In genomic region chr5:46149851-46150615, GRCm38 (mm10) we compare ENCODE assay signal across 13 mouse cellular contexts.
A peak's percentile ranks its signal among the peaks of the same experiment; 100 is the strongest.
DNase-seq lines count a peak whose midpoint lies in the region; ATAC-seq and TF ChIP-seq lines count a peak whose summit lies in the region.
"Had no signal": no experiment of that assay in that cellular context is flagged by ENCODE, and none has a peak within 500 bp of the region (broad histone marks: within the 10 kb centered on the region; RNA-seq: fewer than 3 reads in every experiment).

No protein-coding gene starts in this region.

- peak; percentile 75; the same call in 1 of the 2 replicates for ATAC-seq in kidney, embryonic 14.5 days (ENCODE audit: low FRiP score, low TSS enrichment)
- peak; percentile 47; the same call in 1 of the 2 replicates for ATAC-seq in forebrain, embryonic 15.5 days (replicated peaks)
- ATAC-seq in hindbrain, embryonic 14.5 days (ENCODE audit: low FRiP score), result peak; percentile 62
- ATAC-seq in neural tube, embryonic 14.5 days (ENCODE audit: low read depth), result peak; percentile 44

- H3K27ac ChIP-seq in kidney, embryonic 14.5 days (ENCODE audit: low read depth, low read length), result no peak overlapping the region
- H3K27ac ChIP-seq in forebrain, embryonic 15.5 days (replicated peaks), result 0 out of 2 replicates have a peak overlapping the region, but pooled peaks have one; percentile 20
- no peak overlapping the region for H3K27ac ChIP-seq in hindbrain, embryonic 14.5 days
- H3K27ac ChIP-seq in neural tube, embryonic 14.5 days (ENCODE audit: low read depth, low read length), result no peak overlapping the region; the same call in 1 of the 2 replicates
- H3K27ac ChIP-seq in layer of hippocampus, adult 2 months, result no peak overlapping the region
- H3K27ac ChIP-seq: embryonic facial prominence, embryonic 15.5 days; heart, embryonic 10.5 days had no signal

- H3K27me3 ChIP-seq in kidney, embryonic 14.5 days (ENCODE audit: control insufficient read depth, insufficient read depth, low read length), result no peaks in the 10 kb centered on the region
- H3K27me3 ChIP-seq in forebrain, embryonic 15.5 days, result 0 out of 2 replicates have a peak, but pooled peaks cover 3% of the 10 kb centered on the region
- no peaks in the 10 kb centered on the region for H3K27me3 ChIP-seq in hindbrain, embryonic 14.5 days (ENCODE audit: control insufficient read depth, insufficient read depth, low read length)
- H3K27me3 ChIP-seq in neural tube, embryonic 14.5 days (ENCODE audit: control insufficient read depth, insufficient read depth, low read length), result no peaks in the 10 kb centered on the region
- H3K27me3 ChIP-seq: embryonic facial prominence, embryonic 15.5 days had no signal

- H3K4me2 ChIP-seq in kidney, embryonic 14.5 days (replicated peaks; ENCODE audit: low read depth, low read length), result no peak overlapping the region
- no peak overlapping the region for H3K4me2 ChIP-seq in forebrain, embryonic 15.5 days (replicated peaks)
- H3K4me2 ChIP-seq in hindbrain, embryonic 14.5 days (replicated peaks), result no peak overlapping the region
- 0 out of 2 replicates have a peak overlapping the region, but pooled peaks have one; percentile 3 for H3K4me2 ChIP-seq in neural tube, embryonic 14.5 days (ENCODE audit: low read depth, low read length)
- H3K4me2 ChIP-seq: embryonic facial prominence, embryonic 15.5 days; lung, embryonic 14.5 days had no signal

- no peaks in the 10 kb centered on the region for H3K36me3 ChIP-seq in kidney, embryonic 14.5 days (ENCODE audit: control insufficient read depth, insufficient read depth, low read length)
- H3K36me3 ChIP-seq in forebrain, embryonic 15.5 days, result no peaks in the 10 kb centered on the region
- no peaks in the 10 kb centered on the region for H3K36me3 ChIP-seq in hindbrain, embryonic 14.5 days (replicated peaks; ENCODE audit: control insufficient read depth, insufficient read depth)
- no peaks in the 10 kb centered on the region for H3K36me3 ChIP-seq in neural tube, embryonic 14.5 days (ENCODE audit: control insufficient read depth, insufficient read depth, low read length)
- H3K36me3 ChIP-seq: embryonic facial prominence, embryonic 15.5 days; heart, embryonic 10.5 days had no signal

- 64% methylated on average over 6 of the region's 6 CpGs for WGBS in kidney, embryonic 14.5 days
- WGBS in forebrain, embryonic 15.5 days, result 26% methylated on average over 6 of the region's 6 CpGs
- WGBS in hindbrain, embryonic 14.5 days, result 30% methylated on average over 6 of the region's 6 CpGs
- 31% methylated on average over 6 of the region's 6 CpGs for WGBS in neural tube, embryonic 14.5 days

- TF ChIP-seq CTCF in layer of hippocampus, adult 2 months (conservative IDR thresholded peaks at IDR 0.05), result no peak

- no peak overlapping the region for H3K4me3 ChIP-seq in kidney, embryonic 14.5 days (ENCODE audit: low read length)
- no peak overlapping the region for H3K4me3 ChIP-seq in forebrain, embryonic 15.5 days
- H3K4me3 ChIP-seq in hindbrain, embryonic 14.5 days (replicated peaks; ENCODE audit: low read length), result no peak overlapping the region
- H3K4me3 ChIP-seq in neural tube, embryonic 14.5 days (ENCODE audit: low read depth, low read length), result no peak overlapping the region
- no peak overlapping the region for H3K4me3 ChIP-seq in layer of hippocampus, adult 2 months
- H3K4me3 ChIP-seq: embryonic facial prominence, embryonic 15.5 days; heart, embryonic 10.5 days; myocyte had no signal

- H3K9me3 ChIP-seq in kidney, embryonic 14.5 days (ENCODE audit: control insufficient read depth, low read length), result no peaks in the 10 kb centered on the region
- no peaks in the 10 kb centered on the region for H3K9me3 ChIP-seq in forebrain, embryonic 15.5 days
- no peaks in the 10 kb centered on the region for H3K9me3 ChIP-seq in hindbrain, embryonic 14.5 days (ENCODE audit: control insufficient read depth, low read length)
- H3K9me3 ChIP-seq in neural tube, embryonic 14.5 days (ENCODE audit: control insufficient read depth, low read length), result no peaks in the 10 kb centered on the region
- H3K9me3 ChIP-seq: embryonic facial prominence, embryonic 15.5 days; heart, embryonic 10.5 days had no signal

- no peak overlapping the region for H3K9ac ChIP-seq in kidney, embryonic 14.5 days (ENCODE audit: low read depth, low read length)
- H3K9ac ChIP-seq in forebrain, embryonic 15.5 days (replicated peaks), result no peak overlapping the region
- H3K9ac ChIP-seq in hindbrain, embryonic 14.5 days, result no peak overlapping the region
- H3K9ac ChIP-seq in neural tube, embryonic 14.5 days (replicated peaks; ENCODE audit: low read depth, low read length), result no peak overlapping the region
- H3K9ac ChIP-seq: embryonic facial prominence, embryonic 15.5 days; lung, embryonic 14.5 days had no signal

- DNase-seq in kidney, adult 9 months, result no peak
- DNase-seq in hindbrain, embryonic 14.5 days (ENCODE audit: low spot score), result peak; percentile 39
- no peak for DNase-seq in layer of hippocampus, adult 2 months (ENCODE audit: low spot score in 2 of 2)
- no peak for DNase-seq in layer of hippocampus, postnatal 36 days
- DNase-seq: kidney, adult 8-10 months; layer of hippocampus, adult 9-11 months had no signal

- peaks cover 6% of the 10 kb centered on the region; the same call in 1 of the 2 replicates for H3K4me1 ChIP-seq in kidney, embryonic 14.5 days (ENCODE audit: control insufficient read depth, insufficient read depth, low read length)
- peaks cover 23% of the 10 kb centered on the region for H3K4me1 ChIP-seq in forebrain, embryonic 15.5 days
- peaks cover 16% of the 10 kb centered on the region for H3K4me1 ChIP-seq in hindbrain, embryonic 14.5 days (replicated peaks; ENCODE audit: control insufficient read depth, insufficient read depth, low read length)
- peaks cover 11% of the 10 kb centered on the region; the same call in 1 of the 2 replicates for H3K4me1 ChIP-seq in neural tube, embryonic 14.5 days (ENCODE audit: control insufficient read depth, insufficient read depth, low read length)
- H3K4me1 ChIP-seq: embryonic facial prominence, embryonic 15.5 days; heart, embryonic 10.5 days had no signal
